Mouse (Mus musculus): ENCODE measurements around the gene Gm3629. TPM values are rescaled to one million over a fixed set of nuclear protein-coding genes. Genes with fewer than 3 reads are reported as not detected.

Gene Gm3629
- 0.24 and 0.61 TPM in 2 replicates for polyA plus RNA-seq (2012; rRNA removed)

DNA sequence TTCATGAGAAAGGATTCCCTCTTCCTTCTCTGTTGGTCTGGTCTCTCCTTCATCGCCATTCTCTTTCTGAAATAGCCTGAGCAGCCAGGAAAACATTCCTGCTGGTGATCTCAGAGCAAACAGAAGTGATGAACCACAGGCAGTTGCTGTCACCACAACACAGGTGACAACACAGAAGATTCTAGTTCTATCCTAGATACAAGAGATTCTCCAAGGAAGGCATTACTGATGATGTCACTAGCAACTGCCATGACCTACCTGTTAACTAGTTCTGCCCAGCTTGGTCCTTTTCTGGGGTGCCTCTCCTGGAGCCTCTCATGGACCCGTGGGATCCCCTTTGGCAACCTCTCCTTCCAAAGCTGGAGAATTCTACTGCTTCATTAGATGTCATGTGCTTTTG is at the start of gene Gm3629:
Gene Gm3629, minus strand, starts transcription at position 101 of the 400 bp plus-strand sequence.

DNA sequence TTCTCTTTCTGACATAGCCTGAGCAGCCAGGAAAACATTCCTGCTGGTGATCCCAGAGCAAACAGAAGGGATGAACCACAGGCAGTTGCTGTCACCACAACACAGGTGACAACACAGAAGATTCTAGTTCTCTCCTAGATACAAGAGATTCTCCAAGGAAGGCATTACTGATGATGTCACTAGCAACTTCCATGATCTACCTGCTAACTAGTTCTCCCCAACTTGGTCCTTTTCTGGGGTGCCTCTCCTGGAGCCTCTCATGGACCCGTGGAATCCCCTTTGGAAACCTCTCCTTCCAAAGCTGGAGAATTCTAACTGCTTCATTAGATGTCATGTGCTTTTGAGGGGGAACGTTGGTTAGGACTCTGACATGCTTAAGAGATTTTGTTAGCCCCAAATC is 31.9 kb upstream of the Gm3629 start, which contains the start of gene Gm3460:
Gene Gm3460, minus strand, starts transcription at position 101 of the 400 bp plus-strand sequence.

DNA sequence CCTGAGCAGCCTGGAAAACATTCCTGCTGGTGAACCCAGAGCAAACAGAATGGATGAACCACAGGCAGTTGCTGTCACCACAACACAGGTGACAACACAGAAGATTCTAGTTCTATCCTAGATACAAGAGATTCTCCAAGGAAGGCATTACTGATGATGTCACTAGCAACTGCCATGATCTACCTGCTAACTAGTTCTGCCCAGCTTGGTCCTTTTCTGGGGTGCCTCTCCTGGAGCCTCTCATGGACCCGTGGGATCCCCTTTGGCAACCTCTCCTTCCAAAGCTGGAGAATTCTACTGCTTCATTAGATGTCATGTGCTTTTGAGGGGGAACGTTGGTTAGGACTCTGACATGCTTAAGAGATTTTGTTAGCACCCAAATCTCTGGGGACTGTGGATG is 53.2 kb downstream of the Gm3629 start, which contains the start of gene Gm8356:
Gene Gm8356, minus strand, starts transcription at position 101 of the 400 bp plus-strand sequence.

Other genes starting within 250 kb of the Gm3629 start
- not detected in 2 replicates for gene Gm3618, start 246.9 kb downstream of the Gm3629 start, polyA plus RNA-seq (2012; rRNA removed)
- gene Gm16440, start 200.3 kb downstream of the Gm3629 start, polyA plus RNA-seq (2012; rRNA removed) = not detected in 2 replicates
- gene Gm3591, start 178.1 kb downstream of the Gm3629 start, polyA plus RNA-seq (2012; rRNA removed) = 1.2 and 3.1 TPM in 2 replicates
- gene Gm3594, start 146.0 kb downstream of the Gm3629 start, polyA plus RNA-seq (2012; rRNA removed) = not detected in 2 replicates
- gene Gm8356, start 53.3 kb downstream of the Gm3629 start, polyA plus RNA-seq (2012; rRNA removed) = not detected in 2 replicates
- gene Gm3460, start 31.8 kb upstream of the Gm3629 start, polyA plus RNA-seq (2012; rRNA removed) = 0.16 TPM in 1 of 2 replicates, not detected in the other
- not detected in 2 replicates for gene Gm10251, start 93.6 kb upstream of the Gm3629 start, polyA plus RNA-seq (2012; rRNA removed)
- gene Gm8050, start 129.6 kb upstream of the Gm3629 start, polyA plus RNA-seq (2012; rRNA removed) = 0.11 TPM in 1 of 2 replicates, not detected in the other
- 15.2 and 25.0 TPM in 2 replicates for gene Gm3636, start 151.7 kb upstream of the Gm3629 start, polyA plus RNA-seq (2012; rRNA removed)
- not detected in 2 replicates for gene Gm8362, start 183.8 kb upstream of the Gm3629 start, polyA plus RNA-seq (2012; rRNA removed)
- gene Gm3642, start 249.7 kb upstream of the Gm3629 start, polyA plus RNA-seq (2012; rRNA removed) = not detected in 2 replicates

Data from central nervous system, embryonic 11.5 days (tissue).